Mouse (Mus musculus) duodenum, adult 2 months (tissue): Measurements from ENCODE around the gene Zbtb9. TPM values are rescaled to one million over a fixed set of nuclear protein-coding genes. Genes with fewer than 3 reads are reported as not detected.

Source experiments
- polyA plus RNA-seq: library from polyadenylated mRNA; depleted of rRNA; stranded (reverse); fragments of >200 nt; gene quantifications from 2 replicates; pipeline ENCODE4 v1.2.3, GENCODE M21; 2012; ENCODE audit warnings: low replicate concordance; rRNA removed

Zbtb9 gene
- polyA plus RNA-seq, result 6.3 and 10.8 TPM in 2 replicates

DNA sequence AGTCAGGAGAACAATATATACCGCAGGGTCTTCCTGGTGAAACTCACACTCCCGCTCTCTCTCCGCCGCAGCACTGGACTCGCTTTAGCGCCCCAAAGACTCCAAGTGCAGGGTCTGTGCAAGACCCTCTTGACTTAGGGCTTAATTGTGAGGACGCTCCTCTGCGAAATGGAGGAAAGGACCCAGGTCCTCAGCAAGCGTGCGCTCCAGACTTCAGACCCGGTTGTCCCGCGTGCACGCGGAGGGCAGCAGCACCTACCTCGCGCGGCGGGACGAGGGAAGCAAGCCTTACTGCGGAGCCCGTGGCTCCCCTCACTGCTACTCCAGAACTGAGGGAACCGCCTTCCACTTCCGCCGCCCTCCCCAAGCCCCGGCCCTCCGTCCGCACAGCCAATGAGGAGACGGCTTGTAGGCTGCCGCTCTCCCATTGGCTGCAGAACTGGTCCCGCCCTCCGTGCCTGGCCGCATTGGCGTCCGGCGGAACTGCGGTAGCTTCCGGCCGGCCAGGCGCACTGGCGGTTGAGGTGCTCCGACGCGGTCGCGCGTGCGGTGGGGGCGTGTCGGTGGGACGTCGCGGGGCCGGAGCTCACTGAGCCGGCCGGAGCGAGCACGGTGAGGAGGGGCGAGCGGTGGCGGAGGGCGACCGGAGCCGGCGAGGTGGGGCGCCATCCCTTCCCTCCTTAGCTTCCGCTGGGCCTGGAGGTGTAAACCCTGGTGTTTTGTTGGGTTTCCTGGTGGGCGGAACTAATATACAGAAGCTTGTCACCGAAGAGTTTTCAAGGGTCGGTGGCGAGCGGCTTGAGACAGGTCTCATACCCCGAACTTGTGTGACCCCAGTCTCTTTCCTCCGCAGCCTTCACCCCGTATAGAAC lies at the start of gene Zbtb9:
Gene Zbtb9 (plus strand): TSS at position 465 of the 872 bp plus-strand sequence.

DNA sequence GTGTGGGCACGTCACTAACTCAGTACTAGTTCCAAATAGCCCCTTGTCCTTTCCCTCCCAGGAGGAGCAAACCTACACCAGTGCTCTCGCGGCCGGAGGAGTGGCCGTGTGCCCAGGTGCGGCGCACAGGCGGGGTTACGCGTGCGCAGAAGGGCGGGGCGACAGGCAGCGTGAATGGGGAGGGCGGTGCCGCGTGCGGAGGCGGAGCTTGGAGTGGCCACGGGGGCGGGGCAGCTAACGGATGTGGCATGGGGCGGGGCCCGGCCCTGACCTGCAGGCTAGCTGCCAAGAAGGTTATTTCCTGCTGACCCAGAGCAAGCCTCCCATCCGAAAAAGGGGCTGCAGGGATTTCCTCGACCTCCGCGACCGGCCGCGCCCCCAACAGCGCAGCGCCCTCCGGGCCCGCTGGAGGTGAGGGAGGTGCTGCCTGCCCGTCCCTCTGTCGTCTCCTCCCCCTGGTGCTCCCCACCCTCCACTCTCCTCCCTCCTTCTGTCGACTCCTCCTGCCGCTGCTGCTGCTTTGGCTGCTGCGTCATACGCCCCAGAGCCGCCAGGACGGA lies 40.0 kb upstream of the Zbtb9 start, which contains the start of gene Phf1:
Gene Phf1 (plus strand): TSS at position 214 of the 560 bp plus-strand sequence.

DNA sequence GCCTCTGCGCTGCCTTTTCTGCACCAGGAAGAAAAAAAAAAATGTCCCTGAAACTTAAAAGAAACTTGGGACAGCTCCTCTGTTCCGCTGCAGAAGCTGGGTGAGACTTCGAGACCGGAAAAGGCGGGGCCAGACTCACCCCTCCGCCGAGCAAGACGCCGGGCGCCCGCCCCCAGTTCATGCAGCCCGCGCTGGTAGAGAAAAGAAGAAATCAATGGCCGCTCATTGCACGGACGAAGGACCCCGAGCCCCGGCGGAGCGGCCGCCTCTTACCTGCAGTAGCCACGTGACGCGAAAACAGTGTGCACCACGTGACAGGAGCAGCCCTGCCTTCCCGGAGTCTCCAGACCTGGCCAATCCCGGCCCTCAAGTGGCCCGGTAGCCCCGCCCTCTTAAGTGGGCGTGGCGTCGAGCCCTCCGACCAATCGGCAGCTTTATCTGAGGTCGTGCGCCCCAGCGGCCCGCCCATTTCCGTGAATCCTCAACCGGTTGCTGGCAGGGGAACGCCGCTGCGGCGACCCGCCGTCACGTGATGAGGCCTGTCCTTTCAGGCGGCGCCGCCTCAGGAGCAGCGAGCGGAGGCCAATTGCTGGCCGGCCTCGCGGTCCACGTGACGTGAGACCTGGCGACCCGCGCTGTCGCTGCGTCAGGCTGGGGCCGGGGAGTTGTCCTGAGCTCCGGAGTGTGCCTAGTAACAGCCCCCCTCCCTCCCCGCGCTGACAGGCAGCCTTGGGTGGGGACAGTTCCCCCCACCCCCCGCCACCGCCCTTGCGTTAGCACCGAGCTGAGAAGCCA lies 33.6 kb upstream of the Zbtb9 start, which contains the start of gene Cuta:
Gene Cuta (minus strand): TSS at position 392 of the 795 bp plus-strand sequence.

DNA sequence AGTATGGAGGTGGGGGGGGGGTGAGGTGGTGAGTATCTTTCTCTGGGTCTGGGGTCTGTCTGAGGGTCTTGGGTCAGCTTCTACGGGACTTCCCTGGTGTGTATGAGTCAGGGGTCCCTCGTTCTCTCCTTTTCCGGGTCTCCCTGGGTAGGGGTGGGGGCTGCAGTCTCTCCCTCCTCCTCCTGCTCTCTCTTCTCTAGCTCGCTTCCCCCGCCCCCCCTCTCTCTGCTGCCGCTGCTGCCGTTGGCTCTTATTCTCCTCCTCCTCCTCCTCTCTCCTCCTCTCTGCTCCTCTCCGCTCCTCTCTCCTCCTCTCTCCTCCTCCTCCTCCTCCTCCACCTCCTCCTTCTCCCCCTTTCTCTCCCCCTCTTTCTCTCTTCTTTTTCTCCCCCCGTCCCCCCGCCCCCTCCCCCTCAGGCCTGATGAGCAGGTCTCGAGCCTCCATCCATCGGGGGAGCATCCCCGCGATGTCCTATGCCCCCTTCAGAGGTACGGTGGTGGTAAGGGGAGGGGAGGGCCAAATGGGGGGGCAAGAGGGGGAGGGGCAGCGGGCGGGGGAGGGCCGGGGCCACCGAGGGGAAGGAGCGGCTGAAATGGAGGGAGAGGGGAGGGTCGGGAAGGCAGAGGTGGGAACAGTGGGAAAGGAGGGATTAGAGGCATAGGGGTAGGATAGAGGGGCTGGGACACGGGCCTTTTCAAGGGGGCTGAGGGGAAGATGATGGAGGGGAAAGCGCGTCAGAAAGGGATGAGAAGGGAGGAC lies 31.8 kb upstream of the Zbtb9 start, which contains the start of gene Syngap1:
Gene Syngap1 (plus strand): TSS at position 223 of the 759 bp plus-strand sequence.

DNA sequence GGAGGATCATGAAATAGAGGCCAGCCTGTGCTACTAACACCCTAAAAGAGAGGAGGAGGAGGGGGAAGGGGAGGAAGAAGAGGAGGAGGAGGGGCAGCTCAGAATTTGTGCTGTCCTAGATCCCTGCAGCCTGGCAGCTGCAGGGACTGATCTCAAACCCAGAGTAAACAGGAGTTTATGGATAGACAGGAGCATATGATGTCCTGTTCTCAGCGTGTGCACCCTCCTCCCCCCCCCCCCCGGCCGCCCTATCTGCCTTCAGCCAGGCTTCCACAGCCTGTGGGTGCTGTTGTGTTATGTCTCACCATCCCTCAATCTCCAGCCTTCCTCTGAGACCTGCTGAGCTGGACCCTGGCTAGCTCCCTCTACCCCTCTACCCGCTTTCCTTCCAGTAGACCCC lies 55.9 kb downstream of the Zbtb9 start, which contains the start of gene Bak1:
Gene Bak1 (minus strand): TSS at position 101 of the 400 bp plus-strand sequence.

DNA sequence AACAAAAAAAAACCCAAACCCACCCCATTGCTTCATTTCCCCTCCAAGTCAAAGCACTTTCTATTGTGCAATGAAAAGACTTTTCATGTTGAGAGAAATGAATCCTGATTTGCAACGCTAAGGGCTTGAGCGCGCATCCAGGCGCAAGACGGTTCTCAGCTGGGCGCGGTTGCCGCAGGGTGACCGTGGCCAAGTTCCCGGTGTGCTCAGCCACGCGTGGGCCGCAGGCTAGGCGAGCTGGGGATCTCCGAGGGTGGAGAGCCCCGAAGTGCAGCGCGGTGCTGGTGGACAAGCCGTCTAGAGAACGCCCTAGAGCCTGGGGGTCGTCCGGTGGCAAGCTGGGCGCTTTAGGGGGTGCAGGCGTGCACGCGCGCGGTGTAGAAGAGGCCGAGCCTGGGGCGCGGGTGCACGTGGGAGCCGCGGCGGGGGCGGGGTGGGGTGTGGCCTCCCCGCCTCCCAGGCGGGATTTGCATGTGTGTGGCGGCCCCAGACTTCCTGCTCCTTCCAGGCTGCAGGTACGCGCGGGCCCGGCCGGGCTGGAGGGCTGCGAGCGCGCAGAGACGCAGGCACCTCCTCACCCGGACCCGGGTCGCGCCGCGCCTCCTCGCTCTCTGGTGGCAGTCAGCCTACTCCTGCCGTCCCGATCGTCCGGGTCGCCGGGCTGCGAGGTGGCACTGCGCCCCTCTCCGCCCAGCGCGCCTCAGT lies 84.0 kb downstream of the Zbtb9 start, which contains the start of gene Itpr3:
Gene Itpr3 (plus strand): TSS at position 493 of the 705 bp plus-strand sequence.

Other genes with a start within 250 kb of the Zbtb9 start
- gene Bnip1, start 192.1 kb upstream of the Zbtb9 start, polyA plus RNA-seq, result 15.4 and 15.7 TPM in 2 replicates
- gene Nkx2-5, start 128.2 kb upstream of the Zbtb9 start, polyA plus RNA-seq, result 5.3 TPM in 1 of 2 replicates, not detected in the other
- 3.5 and 4.5 TPM in 2 replicates for gene Kifc5b, start 56.1 kb upstream of the Zbtb9 start, polyA plus RNA-seq
- 83.9 and 132 TPM in 2 replicates for gene Phf1, start 40.1 kb upstream of the Zbtb9 start, polyA plus RNA-seq
- 239 and 257 TPM in 2 replicates for gene Cuta, start 33.6 kb upstream of the Zbtb9 start, polyA plus RNA-seq
- gene Syngap1, start 31.9 kb upstream of the Zbtb9 start, polyA plus RNA-seq, result 9.3 and 11.2 TPM in 2 replicates
- 196 and 361 TPM in 2 replicates for gene Bak1, start 55.8 kb downstream of the Zbtb9 start, polyA plus RNA-seq
- 37.1 and 51.3 TPM in 2 replicates for gene Itpr3, start 84.1 kb downstream of the Zbtb9 start, polyA plus RNA-seq
- gene Uqcc2, start 160.7 kb downstream of the Zbtb9 start, polyA plus RNA-seq, result 63.1 and 115 TPM in 2 replicates
- gene Ip6k3, start 194.6 kb downstream of the Zbtb9 start, polyA plus RNA-seq, result 0.04 and 0.05 TPM in 2 replicates
- gene Lemd2, start 231.3 kb downstream of the Zbtb9 start, polyA plus RNA-seq, result 60.0 and 89.1 TPM in 2 replicates